Mouse (Mus musculus) WW6 (cell line): ENCODE data around the gene Usp26.

Experiments
- DNase-seq: peaks from one replicate; pipeline ENCODE4 v3.0.0-alpha.2; 2013; ENCODE audit warnings: low read depth, low spot score

The Usp26 gene

DNA sequence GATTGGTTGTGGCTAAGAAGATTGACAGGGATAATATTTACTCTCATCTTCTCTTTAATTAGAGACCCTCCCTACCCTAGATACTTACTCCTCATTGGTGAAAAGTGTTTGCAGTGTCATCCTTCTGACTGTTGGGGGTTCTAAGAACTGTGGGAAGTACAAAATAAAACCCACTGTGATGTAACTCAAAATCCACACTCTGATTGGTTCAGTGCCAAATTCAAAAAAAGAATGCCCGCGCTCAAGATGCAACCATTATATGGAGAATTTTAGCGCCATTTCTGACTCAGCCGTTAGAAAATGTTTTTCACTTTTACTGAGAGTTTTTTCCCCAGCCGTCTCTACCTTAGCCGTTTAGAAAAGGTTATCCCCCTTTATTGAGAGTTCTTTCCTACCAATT, at the start of gene Usp26:
Gene Usp26, minus strand, starts transcription at position 101 of the 400 bp plus-strand sequence.
- DNase-seq: no peak

DNA sequence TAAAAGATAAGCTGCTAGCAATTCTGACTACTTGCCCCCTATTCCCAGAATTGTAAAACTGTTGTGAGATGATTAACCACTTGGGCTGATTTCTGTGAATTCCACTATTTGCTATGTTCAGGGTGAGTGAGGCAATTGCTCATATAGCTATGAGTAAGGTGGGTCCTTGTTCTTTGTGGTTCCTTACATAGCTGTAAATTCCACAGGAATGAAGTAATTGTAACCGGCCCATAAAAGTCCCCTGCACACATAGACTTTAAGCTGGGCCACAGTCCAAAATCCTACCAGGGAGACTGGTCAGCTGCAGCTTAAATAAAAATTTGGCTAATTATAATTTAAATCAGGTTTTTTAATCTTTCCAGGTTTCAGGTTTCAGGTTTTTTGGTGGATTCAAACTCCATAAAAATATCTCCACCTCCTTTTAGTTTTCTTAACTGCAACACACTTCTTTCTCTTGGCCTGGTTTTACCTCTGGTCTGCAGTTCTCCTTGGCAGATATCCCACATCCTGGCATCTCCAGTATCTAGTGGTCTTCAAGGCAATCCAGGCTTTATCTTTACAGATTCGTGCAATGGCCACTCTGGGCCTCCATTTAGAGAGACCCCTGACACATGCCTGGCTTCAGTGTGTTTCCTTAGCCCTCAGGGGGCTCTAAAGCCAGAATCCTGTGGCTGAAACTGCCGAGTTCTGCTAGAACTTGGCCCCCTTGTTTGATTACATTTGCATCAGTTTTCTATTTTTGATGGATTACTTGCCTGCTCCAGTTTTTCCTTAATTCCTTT, 13.6 kb upstream of the Usp26 start:
- no peak for DNase-seq

DNA sequence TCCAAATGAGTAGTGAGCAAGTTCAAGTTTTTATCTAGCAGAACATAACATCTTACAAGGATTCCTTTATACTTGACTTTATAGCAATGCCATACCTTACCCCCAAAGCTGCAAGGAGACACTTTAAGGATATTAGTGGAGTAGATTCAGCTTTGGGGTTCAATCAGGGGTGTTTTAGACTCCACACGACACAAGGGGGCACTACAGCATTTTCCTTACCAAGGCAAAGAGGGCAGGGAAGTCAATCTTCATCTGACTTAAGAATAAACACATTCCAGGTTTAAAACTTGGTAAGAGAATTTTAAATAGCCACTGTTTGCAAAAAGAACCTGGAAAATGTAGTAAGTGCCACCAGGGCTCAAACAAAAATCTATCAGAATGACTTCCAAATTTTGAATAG, 33.6 kb downstream of the Usp26 start:
- no peak for DNase-seq

DNA sequence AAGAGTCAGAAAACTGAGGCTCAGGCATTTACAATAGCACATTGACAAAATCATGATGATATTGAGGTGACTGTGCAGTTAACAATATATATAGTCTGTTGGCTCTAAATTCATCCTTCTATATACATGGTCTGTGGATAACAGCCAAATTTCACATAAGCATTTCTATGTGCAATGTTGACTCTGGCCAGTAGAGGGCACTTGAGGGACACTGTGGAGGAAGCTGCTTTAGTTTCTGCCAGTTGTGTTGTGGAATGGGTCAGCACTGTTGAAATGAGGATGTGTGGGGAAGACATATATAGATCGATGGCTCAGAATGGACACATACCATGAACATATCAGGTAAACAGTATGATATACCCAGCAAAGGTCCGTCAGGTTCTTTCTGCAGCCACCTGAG, 64.6 kb downstream of the Usp26 start:
- DNase-seq: peak; percentile 4

DNA sequence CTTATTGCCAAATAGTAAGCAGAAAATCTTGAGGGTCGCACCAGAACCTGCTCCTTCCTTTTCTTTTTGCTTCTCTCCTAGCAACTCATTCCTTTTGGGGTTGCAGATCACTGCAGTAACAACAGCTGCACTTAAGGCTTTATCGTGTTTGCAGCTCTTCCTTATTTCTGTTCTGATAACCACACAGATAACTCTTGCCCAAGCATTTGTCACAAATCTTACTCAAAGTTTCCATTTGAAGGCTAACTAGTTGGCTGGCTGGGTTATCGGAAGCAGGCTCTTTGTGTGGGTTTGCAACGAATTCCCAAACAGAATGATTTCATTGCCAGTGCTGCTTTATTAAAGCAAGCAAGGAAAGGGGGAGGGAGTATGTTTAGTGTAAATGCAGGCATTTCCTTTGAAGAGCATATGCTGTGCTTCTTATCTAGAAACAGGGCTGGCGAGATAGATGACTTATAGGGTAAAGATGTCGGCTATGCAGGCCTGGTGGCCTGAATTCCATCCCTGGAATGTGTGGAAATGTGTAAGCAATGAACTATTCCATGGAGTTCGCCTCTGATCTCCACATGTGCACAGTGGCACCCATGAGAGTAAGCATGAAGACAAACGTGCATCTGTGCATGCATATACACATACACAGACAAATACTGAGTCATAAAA, 86.8 kb downstream of the Usp26 start:
- no peak for DNase-seq

DNA sequence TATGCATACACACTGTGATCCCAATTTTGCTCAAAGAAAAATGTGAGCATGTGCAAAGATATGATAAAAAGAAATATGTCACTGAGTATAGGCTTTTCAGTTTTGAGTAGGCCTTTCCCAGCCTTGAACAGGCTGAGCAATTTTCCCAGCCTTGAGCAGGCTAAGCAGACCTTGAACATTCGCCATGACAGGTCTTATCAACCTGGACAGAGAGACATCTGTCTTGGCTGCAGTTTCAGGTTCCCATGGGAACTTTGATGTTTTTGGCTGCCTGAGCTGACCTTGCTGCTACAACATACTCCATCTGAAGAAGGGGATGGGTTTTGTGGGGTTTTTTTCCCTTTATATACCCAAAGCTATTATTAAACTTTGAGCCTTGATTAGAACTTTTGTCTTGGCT, 88.0 kb downstream of the Usp26 start:
- DNase-seq: no peak
